Mouse (Mus musculus): ENCODE measurements around the gene Sox2.

- TF ChIP-seq CTCF (IDR thresholded peaks at IDR 0.05; ENCODE audit: low read depth), result no peak
- TF ChIP-seq EP300 (IDR thresholded peaks at IDR 0.05; ENCODE audit: low read depth), result no peak
These were observed 14.7 kb downstream of the Sox2 start for GRCm38 (mm10) chr3:34664636-34665531.
